Mouse (Mus musculus): ENCODE measurements at regions not wholly inside any gene's neighbourhood (a gene's known extent, or its start where the extent isn't known, plus 50 kb on each side); places are given as distances from the start of the nearest gene placed in this dataset.

- no peak for DNase-seq
Measured at GRCm38 (mm10) chr1:189990046-189990622, 68.0 kb upstream of the Smyd2 start.

- peak; percentile 12 for DNase-seq
Measured at GRCm38 (mm10) chr1:189989376-189989775, 67.2 kb upstream of the Smyd2 start.

- no peak for DNase-seq
Measured at GRCm38 (mm10) chr1:189988864-189989263, 66.7 kb upstream of the Smyd2 start.

- DNase-seq: no peak
Measured at GRCm38 (mm10) chr1:189985516-189986205, 63.5 kb upstream of the Smyd2 start.

GRCm38 (mm10) chr1:189978244-189978643 lies 56.1 kb upstream of the Smyd2 start:
- DNase-seq: no peak

GRCm38 (mm10) chr1:189975660-189976059 lies 53.5 kb upstream of the Smyd2 start:
- DNase-seq: no peak

- peak; percentile 95 for DNase-seq
Measured at GRCm38 (mm10) chr1:189972790-189973406, 50.7 kb upstream of the Smyd2 start.
